Mouse (Mus musculus) brain, embryonic 14.5 days (tissue): Measurements from ENCODE around the gene Sorbs2.

ENCODE experiments used
- CTCF ChIP-seq: fragments of 200-500 bp; IDR thresholded peaks from 2 replicates; pipeline ENCODE4 v1.5.1; 2012; ENCODE audit warnings: inconsistent platforms, mild to moderate bottlenecking, moderate library complexity, borderline replicate concordance; ENCODE audit not compliant: insufficient read depth, insufficient read length; ENCODE audit errors: extremely low read depth
- POLR2A ChIP-seq: fragments of 200-500 bp; IDR thresholded peaks from 2 replicates; pipeline ENCODE4 v1.6.1; 2012; ENCODE audit warnings: mild to moderate bottlenecking, inconsistent platforms, borderline replicate concordance; ENCODE audit not compliant: poor library complexity, insufficient read depth, insufficient read length, severe bottlenecking; ENCODE audit errors: extremely low read depth

GRCm38 (mm10) chr8:45687942-45688695 lies 180.5 kb downstream of the Sorbs2 start:
- no peak for TF ChIP-seq CTCF
- no peak for TF ChIP-seq POLR2A
